Mouse (Mus musculus): ENCODE data around the gene Teddm2.
"Not testable (repeated sequence)": the region's sequence is repeated elsewhere in the genome, so short reads cannot be mapped to it uniquely, and the experiment has no call there.

- TF ChIP-seq GATA1, TAL1 (IDR thresholded peaks at IDR 0.05; ENCODE audit: low read length): not testable (repeated sequence)
These were observed 47.3 kb downstream of the Teddm2 start for GRCm38 (mm10) chr1:153852696-153853095.
